Mouse (Mus musculus) macrophage (primary cell): ENCODE measurements around the gene Pitpna. TPM values are rescaled to one million over a fixed set of nuclear protein-coding genes. Genes with fewer than 3 reads are reported as not detected.
A peak's percentile ranks its signal among the peaks of the same experiment; 100 is the strongest.

Experiments used
- H3K27ac ChIP-seq: fragments of 350-480 bp; formaldehyde crosslinking; 2 replicates; pipeline ENCODE4 v1.9.0; 2021
- H3K36me3 ChIP-seq: fragments of 350-480 bp; formaldehyde crosslinking; 2 replicates; pipeline ENCODE4 v1.9.0; 2021; ENCODE audit errors: inconsistent target
- H3K4me3 ChIP-seq: fragments of 350-480 bp; formaldehyde crosslinking; 2 replicates; pipeline ENCODE4 v1.9.0; 2021; ENCODE audit errors: inconsistent target
- H3K79me2 ChIP-seq: fragments of 350-480 bp; formaldehyde crosslinking; 2 replicates; pipeline ENCODE4 v1.9.0; 2021; ENCODE audit errors: inconsistent target
- WGBS: methylation state at CpG from one replicate; pipeline ENCODE4 v1.1.7; 2026; ENCODE audit warnings: inconsistent platforms; ENCODE audit not compliant: missing documents; 5-methylcytosine and 5-hydroxymethylcytosine counted together
- polyA plus RNA-seq: library from polyadenylated mRNA; stranded (reverse); fragments of 250-400 nt; gene quantifications from 3 replicates; pipeline ENCODE4 v1.2.4, GENCODE M21; 2018; ENCODE audit warnings: inconsistent platforms

Pitpna gene
- polyA plus RNA-seq, 1 experiment from 2014 or later = 582 TPM

- H3K27ac ChIP-seq = peak overlapping the region; percentile 71
- H3K79me2 ChIP-seq = peaks cover 15% of the 10 kb centered on the region
- peak overlapping the region; percentile 12; the same call in 1 of the 2 replicates for H3K4me3 ChIP-seq
- H3K36me3 ChIP-seq = peaks cover 19% of the 10 kb centered on the region; the same call in 1 of the 2 replicates
- WGBS = 9% methylated on average over 9 of the region's 13 CpGs
These were observed 63.1 kb downstream of the Pitpna start for GRCm38 (mm10) chr11:75650958-75651425.

- Histone ChIP-seq H3K27ac (peak overlapping the region; percentile 98), H3K36me3 (peaks cover 17% of the 10 kb centered on the region; the same call in 1 of the 2 replicates), H3K79me2 (peaks cover 22% of the 10 kb centered on the region), H3K4me3 (peak overlapping the region; percentile 80)
- under 1% methylated on average over 53 of the region's 54 CpGs for WGBS
These were observed 63.7 kb downstream of the Pitpna start for GRCm38 (mm10) chr11:75651426-75652221.

GRCm38 (mm10) chr11:75652222-75652941 is 64.5 kb downstream of the Pitpna start:
- Histone ChIP-seq H3K27ac (peak overlapping the region; percentile 98), H3K36me3 (peaks cover 9% of the 10 kb centered on the region; the same call in 1 of the 2 replicates), H3K79me2 (peaks cover 29% of the 10 kb centered on the region), H3K4me3 (peak overlapping the region; percentile 80)
- 36% methylated on average over 19 of the region's 20 CpGs for WGBS

- H3K79me2 ChIP-seq = peaks cover 37% of the 10 kb centered on the region
- peaks cover 7% of the 10 kb centered on the region; the same call in 1 of the 2 replicates for H3K36me3 ChIP-seq
- H3K27ac ChIP-seq = peak overlapping the region; percentile 98
- peak overlapping the region; percentile 80 for H3K4me3 ChIP-seq
- 23% methylated on average over 14 of the region's 14 CpGs for WGBS
These were observed 65.2 kb downstream of the Pitpna start for GRCm38 (mm10) chr11:75652942-75653684.

- 3% methylated on average over 41 of the region's 45 CpGs for WGBS
- Histone ChIP-seq H3K4me3 (peak overlapping the region; percentile 80), H3K27ac (peak overlapping the region; percentile 98)
These were observed 66.0 kb downstream of the Pitpna start for GRCm38 (mm10) chr11:75653781-75654470.

GRCm38 (mm10) chr11:75654471-75655390 is 66.8 kb downstream of the Pitpna start:
- peaks cover 50% of the 10 kb centered on the region for H3K79me2 ChIP-seq
- peak overlapping the region; percentile 35 for H3K4me3 ChIP-seq
- peak overlapping the region; percentile 95 for H3K27ac ChIP-seq
- H3K36me3 ChIP-seq = peaks cover 17% of the 10 kb centered on the region; the same call in 1 of the 2 replicates
- WGBS = 30% methylated on average over 25 of the region's 25 CpGs

More at GRCm38 (mm10) chr11:75653781-75654470, 66.0 kb downstream of the Pitpna start:
- Histone ChIP-seq H3K36me3 (peaks cover 13% of the 10 kb centered on the region; the same call in 1 of the 2 replicates), H3K79me2 (peaks cover 45% of the 10 kb centered on the region)

- WGBS = 1% methylated on average over 69 of the region's 78 CpGs
- Histone ChIP-seq H3K4me3 (peak overlapping the region; percentile 66), H3K36me3 (peaks cover 28% of the 10 kb centered on the region), H3K79me2 (peaks cover 62% of the 10 kb centered on the region), H3K27ac (peak overlapping the region; percentile 95)
These were observed 68.0 kb downstream of the Pitpna start for GRCm38 (mm10) chr11:75655621-75656545.

- Histone ChIP-seq H3K36me3 (peaks cover 38% of the 10 kb centered on the region), H3K79me2 (peaks cover 69% of the 10 kb centered on the region), H3K4me3 (peak overlapping the region; percentile 66), H3K27ac (peak overlapping the region; percentile 58)
- WGBS = 76% methylated on average over 16 of the region's 20 CpGs
These were observed 69.0 kb downstream of the Pitpna start for GRCm38 (mm10) chr11:75656621-75657590.

- H3K4me3 ChIP-seq = no peak overlapping the region
- H3K27ac ChIP-seq = no peak overlapping the region
- peaks cover 48% of the 10 kb centered on the region for H3K36me3 ChIP-seq
- peaks cover 67% of the 10 kb centered on the region for H3K79me2 ChIP-seq
These were observed 69.9 kb downstream of the Pitpna start for GRCm38 (mm10) chr11:75657841-75658240.

GRCm38 (mm10) chr11:75658311-75658710 is 70.4 kb downstream of the Pitpna start:
- 95% methylated on average over 11 of the region's 13 CpGs for WGBS
- peaks cover 52% of the 10 kb centered on the region for H3K36me3 ChIP-seq
- peaks cover 64% of the 10 kb centered on the region for H3K79me2 ChIP-seq
- no peak overlapping the region for H3K4me3 ChIP-seq
- no peak overlapping the region for H3K27ac ChIP-seq

GRCm38 (mm10) chr11:75658996-75659750 is 71.3 kb downstream of the Pitpna start:
- 64% methylated on average over 14 of the region's 14 CpGs for WGBS
- Histone ChIP-seq H3K79me2 (peaks cover 64% of the 10 kb centered on the region), H3K4me3 (no peak overlapping the region), H3K36me3 (peaks cover 60% of the 10 kb centered on the region), H3K27ac (0 out of 2 replicates have a peak overlapping the region, but pooled peaks have one; percentile 10)
